Comparison of ENCODE assay signal across 18 mouse cellular contexts in the genomic region with DNA sequence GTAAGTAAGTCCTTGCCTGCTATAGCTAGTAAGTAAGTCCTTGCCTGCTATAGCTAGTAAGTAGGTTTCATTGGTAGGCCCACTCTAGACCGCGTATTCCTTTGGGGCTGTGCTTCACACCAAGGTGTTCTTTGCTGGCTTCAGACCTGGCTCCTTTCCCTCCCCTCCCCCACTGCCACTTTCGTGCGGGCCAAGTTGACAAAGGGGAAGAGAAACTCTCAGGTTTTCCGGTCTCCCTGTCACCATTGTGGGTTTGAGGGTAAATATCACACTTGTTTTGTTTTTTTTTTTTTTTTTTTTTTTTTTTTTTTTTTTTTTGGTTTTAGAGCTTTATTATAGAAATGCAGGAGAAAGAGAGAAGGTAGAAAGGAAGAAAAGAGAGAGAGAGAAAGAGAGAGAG. TPM values are rescaled to one million over a fixed set of nuclear protein-coding genes. Genes with fewer than 3 reads are reported as not detected.
DNase-seq lines count a peak whose midpoint lies in the region; ATAC-seq and TF ChIP-seq lines count a peak whose summit lies in the region.
"Had no signal": no experiment of that assay in that cellular context is flagged by ENCODE, and none has a peak within 500 bp of the region (broad histone marks: within the 10 kb centered on the region; RNA-seq: fewer than 3 reads in every experiment).

No protein-coding gene starts in this region.

- H3K27ac ChIP-seq in liver, postnatal 0 days (ENCODE audit: low read depth) = peak overlapping the region; percentile 34; the same call in 1 of the 2 replicates
- no peak overlapping the region for H3K27ac ChIP-seq in liver, embryonic 11.5 days (ENCODE audit: low read depth, low read length)
- no peak overlapping the region for H3K27ac ChIP-seq in intestine, embryonic 16.5 days (ENCODE audit: low read length)
- H3K27ac ChIP-seq in hindbrain, postnatal 0 days = no peak overlapping the region

- H3K27me3 ChIP-seq in liver, postnatal 0 days (ENCODE audit: insufficient read depth, low read length) = no peaks in the 10 kb centered on the region
- peaks cover 3% of the 10 kb centered on the region; the same call in 1 of the 2 replicates for H3K27me3 ChIP-seq in liver, embryonic 11.5 days (replicated peaks; ENCODE audit: control insufficient read depth, insufficient read depth, low read length)
- no peaks in the 10 kb centered on the region for H3K27me3 ChIP-seq in intestine, embryonic 16.5 days (replicated peaks; ENCODE audit: control insufficient read depth, insufficient read depth, low read length)
- no peaks in the 10 kb centered on the region for H3K27me3 ChIP-seq in hindbrain, postnatal 0 days (ENCODE audit: insufficient read depth, low read length)

- no peaks in the 10 kb centered on the region for H3K36me3 ChIP-seq in liver, postnatal 0 days (replicated peaks; ENCODE audit: insufficient read depth, low read length)
- no peaks in the 10 kb centered on the region for H3K36me3 ChIP-seq in liver, embryonic 11.5 days (ENCODE audit: control insufficient read depth, insufficient read depth, low read length)
- H3K36me3 ChIP-seq in intestine, embryonic 16.5 days (ENCODE audit: control insufficient read depth, insufficient read depth, low read length) = no peaks in the 10 kb centered on the region
- H3K36me3 ChIP-seq in hindbrain, postnatal 0 days (ENCODE audit: insufficient read depth, low read length) = no peaks in the 10 kb centered on the region

- intact Hi-C loops in gastrocnemius, postnatal 36 days (cut with DNase I) = loop anchor here (10.0 kb wide), 1 partner anchor 122 kb away; no protein-coding TSS in a partner anchor

- no peaks in the 10 kb centered on the region for H3K9me3 ChIP-seq in liver, postnatal 0 days (ENCODE audit: low read length)
- no peaks in the 10 kb centered on the region for H3K9me3 ChIP-seq in liver, embryonic 11.5 days (ENCODE audit: control insufficient read depth, low read length)
- no peaks in the 10 kb centered on the region for H3K9me3 ChIP-seq in intestine, embryonic 16.5 days (ENCODE audit: control insufficient read depth, low read length)
- no peaks in the 10 kb centered on the region for H3K9me3 ChIP-seq in hindbrain, postnatal 0 days (ENCODE audit: low read length)
- H3K9me3 ChIP-seq: megakaryocyte, embryonic 14.5 days had no signal

- no peak for TF ChIP-seq EP300 in liver, postnatal 0 days (IDR thresholded peaks at IDR 0.05; ENCODE audit: low read depth)

- H3K4me1 ChIP-seq in liver, postnatal 0 days (ENCODE audit: insufficient read depth) = peaks cover 23% of the 10 kb centered on the region
- peaks cover 4% of the 10 kb centered on the region; the same call in 1 of the 2 replicates for H3K4me1 ChIP-seq in liver, embryonic 11.5 days (replicated peaks; ENCODE audit: control insufficient read depth, insufficient read depth, low read length)
- peaks cover 6% of the 10 kb centered on the region; the same call in 1 of the 2 replicates for H3K4me1 ChIP-seq in intestine, embryonic 16.5 days (ENCODE audit: control insufficient read depth, insufficient read depth, low read length)
- no peaks in the 10 kb centered on the region for H3K4me1 ChIP-seq in hindbrain, postnatal 0 days (ENCODE audit: insufficient read depth, low read length)

- peak; percentile 45 for DNase-seq in liver, postnatal 0 days
- no peak for DNase-seq in liver, embryonic 11.5 days (ENCODE audit: low spot score)
- peak; percentile 48 to 50 for DNase-seq in lung, postnatal 4 days
- DNase-seq in spleen, postnatal 4 days (ENCODE audit: low spot score in 2 of 2) = peak; percentile 68 to 82
- no peak for DNase-seq in hindbrain, postnatal 0 days (ENCODE audit: low spot score)
- no peak for DNase-seq in gastrocnemius, postnatal 36 days
- DNase-seq in gastrocnemius, adult 8-10 months (ENCODE audit: low spot score in 2 of 2) = no peak
- DNase-seq: adrenal gland, postnatal 10 days; cerebellum, adult 11-12 months; kidney, adult 8-10 months had no signal

- ATAC-seq in liver, postnatal 0 days = no peak
- ATAC-seq in liver, embryonic 11.5 days (replicated peaks; ENCODE audit: low FRiP score) = no peak
- ATAC-seq in intestine, embryonic 16.5 days = no peak
- no peak for ATAC-seq in hindbrain, postnatal 0 days

- H3K4me2 ChIP-seq in liver, postnatal 0 days (ENCODE audit: low read depth, low read length) = no peak overlapping the region
- H3K4me2 ChIP-seq in liver, embryonic 11.5 days = no peak overlapping the region
- H3K4me2 ChIP-seq in intestine, embryonic 16.5 days (ENCODE audit: low read depth, low read length) = no peak overlapping the region
- H3K4me2 ChIP-seq in hindbrain, postnatal 0 days (ENCODE audit: low read depth, low read length) = no peak overlapping the region
- H3K4me2 ChIP-seq: heart, embryonic 11.5 days had no signal

- 42% methylated on average over 5 of the region's 5 CpGs for WGBS in liver, postnatal 0 days (ENCODE audit: insufficient replicate concordance)
- WGBS in liver, embryonic 11.5 days = 48% methylated on average over 5 of the region's 5 CpGs
- 61% methylated on average over 5 of the region's 5 CpGs for WGBS in intestine, embryonic 16.5 days
- 74% methylated on average over 4 of the region's 5 CpGs for WGBS in hindbrain, postnatal 0 days

- no peak overlapping the region for H3K9ac ChIP-seq in liver, postnatal 0 days (replicated peaks)
- no peak overlapping the region for H3K9ac ChIP-seq in liver, embryonic 11.5 days (ENCODE audit: low read depth, low read length)
- H3K9ac ChIP-seq in intestine, embryonic 16.5 days (ENCODE audit: low read depth, low read length) = no peak overlapping the region
- H3K9ac ChIP-seq in hindbrain, postnatal 0 days (replicated peaks; ENCODE audit: low read length) = no peak overlapping the region

- no peak overlapping the region for H3K4me3 ChIP-seq in liver, postnatal 0 days (ENCODE audit: low read depth, low read length)
- no peak overlapping the region for H3K4me3 ChIP-seq in liver, embryonic 11.5 days (ENCODE audit: low read depth, low read length)
- no peak overlapping the region for H3K4me3 ChIP-seq in intestine, embryonic 16.5 days (ENCODE audit: low read length)
- no peak overlapping the region for H3K4me3 ChIP-seq in hindbrain, postnatal 0 days (ENCODE audit: low read length)
- H3K4me3 ChIP-seq: megakaryocyte, embryonic 14.5 days; myocyte had no signal

- no peak for TF ChIP-seq CTCF in liver, postnatal 0 days (IDR thresholded peaks at IDR 0.05; ENCODE audit: low read depth)
- no peak for TF ChIP-seq CTCF in hindbrain, postnatal 0 days (IDR thresholded peaks at IDR 0.05; ENCODE audit: low read depth)

RNA-seq across cellular contexts. Expression of a gene that starts 1.4 kb away (rescaled TPM):
- polyA plus RNA-seq in liver, postnatal 0 days (2015; fragmentation: Nextera tagmentation; extraction: Ambion mirVana) = 8.2 and 9.5 TPM in 2 replicates
- 24.0 and 25.0 TPM in 2 replicates for polyA plus RNA-seq in liver, embryonic 11.5 days (2014; fragmentation: Nextera tagmentation; extraction: Ambion mirVana)
- polyA plus RNA-seq in intestine, embryonic 16.5 days (2015; fragmentation: Nextera tagmentation; extraction: Ambion mirVana) = 17.2 and 17.6 TPM in 2 replicates
- total RNA-seq in hindbrain, postnatal 0 days (2014; rRNA removed) = 9.3 and 15.4 TPM in 2 replicates
- polyA plus RNA-seq in hindbrain, postnatal 0 days (2015; fragmentation: Nextera tagmentation; extraction: Ambion mirVana) = 20.2 and 22.4 TPM in 2 replicates
- 1 to 10 TPM; 9.7 to 10.0 TPM for total RNA-seq in gastrocnemius, postnatal 36 days (2021)
- total RNA-seq in gastrocnemius, adult 8-10 months (2022) = 10 to 100 TPM; 10.3 to 12.7 (median 10.8) TPM

RNA-seq across cellular contexts. Expression of a gene that starts 13.3 kb away (rescaled TPM):
- not detected in 2 replicates for polyA plus RNA-seq in liver, postnatal 0 days (2015; fragmentation: Nextera tagmentation; extraction: Ambion mirVana)
- polyA plus RNA-seq in liver, embryonic 11.5 days (2014; fragmentation: Nextera tagmentation; extraction: Ambion mirVana) = not detected in 2 replicates
- polyA plus RNA-seq in intestine, embryonic 16.5 days (2015; fragmentation: Nextera tagmentation; extraction: Ambion mirVana) = not detected in 2 replicates
- total RNA-seq in hindbrain, postnatal 0 days (2014; rRNA removed) = not detected in 2 replicates
- polyA plus RNA-seq in hindbrain, postnatal 0 days (2015; fragmentation: Nextera tagmentation; extraction: Ambion mirVana) = not detected in 2 replicates
- total RNA-seq in gastrocnemius, postnatal 36 days (2021) = not detected
- total RNA-seq in gastrocnemius, adult 8-10 months (2022) = not detected
- total RNA-seq: adrenal gland, postnatal 10 days; gastrocnemius, adult 18-20 months; hematopoietic stem cell, adult 5-6 weeks; layer of hippocampus, postnatal 14 days had no signal
- polyA plus RNA-seq: C2C12; heart, embryonic 11.5 days; myocyte had no signal

RNA-seq across cellular contexts. Expression of a gene that starts 13.3 kb away (rescaled TPM):
- not detected in 2 replicates for polyA plus RNA-seq in liver, postnatal 0 days (2015; fragmentation: Nextera tagmentation; extraction: Ambion mirVana)
- polyA plus RNA-seq in liver, embryonic 11.5 days (2014; fragmentation: Nextera tagmentation; extraction: Ambion mirVana) = not detected in 2 replicates
- polyA plus RNA-seq in intestine, embryonic 16.5 days (2015; fragmentation: Nextera tagmentation; extraction: Ambion mirVana) = 0.12 TPM in 1 of 2 replicates, not detected in the other
- not detected in 2 replicates for total RNA-seq in hindbrain, postnatal 0 days (2014; rRNA removed)
- polyA plus RNA-seq in hindbrain, postnatal 0 days (2015; fragmentation: Nextera tagmentation; extraction: Ambion mirVana) = not detected in 2 replicates
- total RNA-seq in gastrocnemius, postnatal 36 days (2021) = not detected
- total RNA-seq in gastrocnemius, adult 8-10 months (2022) = not detected
- total RNA-seq: adrenal gland, postnatal 10 days; gastrocnemius, adult 18-20 months; hematopoietic stem cell, adult 5-6 weeks; layer of hippocampus, postnatal 14 days had no signal
- polyA plus RNA-seq: myocyte had no signal

RNA-seq across cellular contexts. Expression of a gene that starts 19.2 kb away (rescaled TPM):
- 13.0 and 14.7 TPM in 2 replicates for polyA plus RNA-seq in liver, postnatal 0 days (2015; fragmentation: Nextera tagmentation; extraction: Ambion mirVana)
- 22.3 and 22.5 TPM in 2 replicates for polyA plus RNA-seq in liver, embryonic 11.5 days (2014; fragmentation: Nextera tagmentation; extraction: Ambion mirVana)
- 13.7 and 15.1 TPM in 2 replicates for polyA plus RNA-seq in intestine, embryonic 16.5 days (2015; fragmentation: Nextera tagmentation; extraction: Ambion mirVana)
- 36.7 and 43.3 TPM in 2 replicates for total RNA-seq in hindbrain, postnatal 0 days (2014; rRNA removed)
- 19.7 and 20.2 TPM in 2 replicates for polyA plus RNA-seq in hindbrain, postnatal 0 days (2015; fragmentation: Nextera tagmentation; extraction: Ambion mirVana)
- 1 to 10 TPM; 8.2 to 9.6 TPM for total RNA-seq in gastrocnemius, postnatal 36 days (2021)
- 10 to 100 TPM; 11.2 to 13.1 (median 11.7) TPM for total RNA-seq in gastrocnemius, adult 8-10 months (2022)

RNA-seq across cellular contexts. Expression of a gene that starts 26.6 kb away (rescaled TPM):
- polyA plus RNA-seq in liver, postnatal 0 days (2015; fragmentation: Nextera tagmentation; extraction: Ambion mirVana) = 5.1 and 5.2 TPM in 2 replicates
- polyA plus RNA-seq in liver, embryonic 11.5 days (2014; fragmentation: Nextera tagmentation; extraction: Ambion mirVana) = 25.6 and 25.8 TPM in 2 replicates
- polyA plus RNA-seq in intestine, embryonic 16.5 days (2015; fragmentation: Nextera tagmentation; extraction: Ambion mirVana) = 19.4 and 21.8 TPM in 2 replicates
- total RNA-seq in hindbrain, postnatal 0 days (2014; rRNA removed) = 22.5 and 25.5 TPM in 2 replicates
- 16.3 and 16.9 TPM in 2 replicates for polyA plus RNA-seq in hindbrain, postnatal 0 days (2015; fragmentation: Nextera tagmentation; extraction: Ambion mirVana)
- 10 to 100 TPM; 11.2 to 17.7 TPM for total RNA-seq in gastrocnemius, postnatal 36 days (2021)
- 10 to 100 TPM; 11.8 to 12.7 (median 12.0) TPM for total RNA-seq in gastrocnemius, adult 8-10 months (2022)

Comparison
In these comparisons a context has a peak if more than half of its experiments do, and no peak if none do; other contexts are left out.
1. DNase-seq: peak in liver, postnatal 0 days (single experiment), lung, postnatal 4 days (2 of 2) and spleen, postnatal 4 days (2 of 2); none in liver, embryonic 11.5 days (single experiment), hindbrain, postnatal 0 days (single experiment), gastrocnemius, postnatal 36 days (0 of 2) and gastrocnemius, adult 8-10 months (0 of 2).